Mouse (Mus musculus) midbrain, embryonic 10.5 days (tissue): ENCODE results near the gene Zbtb24. TPM values are rescaled to one million over a fixed set of nuclear protein-coding genes. Genes with fewer than 3 reads are reported as not detected.
"Not testable (repeated sequence)": the region's sequence is repeated elsewhere in the genome, so short reads cannot be mapped to it uniquely, and the experiment has no call there.

ENCODE experiments used
- DNase-seq: peaks from one replicate; pipeline ENCODE4 v3.0.0-alpha.2; 2017; ENCODE audit warnings: low spot score
- H3K27ac ChIP-seq: fragments of 300-500 bp; sonication (generic); replicated peaks from 2 replicates; pipeline ENCODE4 v1.5.1; 2016; ENCODE audit warnings: mild to moderate bottlenecking
- H3K27me3 ChIP-seq: fragments of 300-500 bp; sonication (generic); 2 replicates; pipeline ENCODE4 v1.6.1; 2016; ENCODE audit warnings: low read depth, mild to moderate bottlenecking; ENCODE audit not compliant: poor library complexity, severe bottlenecking
- H3K36me3 ChIP-seq: fragments of 300-500 bp; sonication (generic); 2 replicates; pipeline ENCODE4 v1.6.1; 2016; ENCODE audit warnings: mild to moderate bottlenecking, moderate library complexity
- H3K4me1 ChIP-seq: fragments of 300-500 bp; sonication (generic); 2 replicates; pipeline ENCODE4 v1.6.1; 2016
- H3K4me3 ChIP-seq: fragments of 300-500 bp; sonication (generic); 2 replicates; pipeline ENCODE4 v1.5.1; 2016; ENCODE audit warnings: mild to moderate bottlenecking, moderate library complexity
- H3K9me3 ChIP-seq: fragments of 300-500 bp; sonication (generic); replicated peaks from 2 replicates; pipeline ENCODE4 v1.6.1; 2016; ENCODE audit warnings: mild to moderate bottlenecking
- WGBS: fragments of 180-500 bp; shearing (Covaris S2); methylation state at CpG from one replicate; pipeline ENCODE4 v1.1.7; 2016; 5-methylcytosine and 5-hydroxymethylcytosine counted together
- polyA plus RNA-seq: library from polyadenylated mRNA; unstranded; fragments of >200 nt; fragmentation: Nextera tagmentation; extraction: Ambion mirVana; gene quantifications from 2 replicates; pipeline ENCODE4 v1.2.1, GENCODE M21; 2016

The Zbtb24 gene
- polyA plus RNA-seq, 1 experiment from 2014 or later, result 17.6 TPM

DNA sequence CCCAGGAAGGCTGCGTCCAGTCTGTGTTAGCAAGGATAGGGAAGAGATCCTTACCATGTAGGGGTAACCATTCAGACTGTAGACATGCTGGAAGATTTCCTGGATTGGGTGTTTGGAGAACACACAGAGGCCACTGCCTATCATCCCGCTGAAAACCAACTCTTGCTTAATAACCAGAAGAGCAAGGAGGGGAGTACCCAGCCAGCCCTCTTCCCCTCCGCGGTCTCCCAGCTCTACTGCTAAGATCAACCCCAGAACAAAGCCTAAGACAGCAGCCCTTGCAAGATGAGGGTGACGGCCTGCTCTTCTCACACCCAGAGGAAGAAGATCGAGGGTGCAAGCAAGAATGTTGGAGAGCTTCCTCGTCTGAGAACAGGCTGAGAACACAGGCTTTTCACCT, 38.7 kb downstream of the Zbtb24 start:
- 56% methylated on average over 7 of the region's 7 CpGs for WGBS
- Histone ChIP-seq H3K4me1 (peaks cover 48% of the 10 kb centered on the region), H3K27ac (peak overlapping the region; percentile 13), H3K9me3 (no peaks in the 10 kb centered on the region), H3K27me3 (0 out of 2 replicates have a peak, but pooled peaks cover 8% of the 10 kb centered on the region), H3K36me3 (peaks cover 48% of the 10 kb centered on the region), H3K4me3 (peak overlapping the region; percentile 74)
- no peak for DNase-seq

- H3K4me1 ChIP-seq, result peaks cover 48% of the 10 kb centered on the region
- 0 out of 2 replicates have a peak, but pooled peaks cover 8% of the 10 kb centered on the region for H3K27me3 ChIP-seq
- H3K36me3 ChIP-seq, result peaks cover 44% of the 10 kb centered on the region
- peak overlapping the region; percentile 74 for H3K4me3 ChIP-seq
- 34% methylated on average over 8 of the region's 8 CpGs for WGBS
- DNase-seq, result peak; percentile 21
- no peaks in the 10 kb centered on the region for H3K9me3 ChIP-seq
- H3K27ac ChIP-seq, result peak overlapping the region; percentile 92
Observed at GRCm38 (mm10) chr10:41489294-41489693, 39.1 kb downstream of the Zbtb24 start.

DNA sequence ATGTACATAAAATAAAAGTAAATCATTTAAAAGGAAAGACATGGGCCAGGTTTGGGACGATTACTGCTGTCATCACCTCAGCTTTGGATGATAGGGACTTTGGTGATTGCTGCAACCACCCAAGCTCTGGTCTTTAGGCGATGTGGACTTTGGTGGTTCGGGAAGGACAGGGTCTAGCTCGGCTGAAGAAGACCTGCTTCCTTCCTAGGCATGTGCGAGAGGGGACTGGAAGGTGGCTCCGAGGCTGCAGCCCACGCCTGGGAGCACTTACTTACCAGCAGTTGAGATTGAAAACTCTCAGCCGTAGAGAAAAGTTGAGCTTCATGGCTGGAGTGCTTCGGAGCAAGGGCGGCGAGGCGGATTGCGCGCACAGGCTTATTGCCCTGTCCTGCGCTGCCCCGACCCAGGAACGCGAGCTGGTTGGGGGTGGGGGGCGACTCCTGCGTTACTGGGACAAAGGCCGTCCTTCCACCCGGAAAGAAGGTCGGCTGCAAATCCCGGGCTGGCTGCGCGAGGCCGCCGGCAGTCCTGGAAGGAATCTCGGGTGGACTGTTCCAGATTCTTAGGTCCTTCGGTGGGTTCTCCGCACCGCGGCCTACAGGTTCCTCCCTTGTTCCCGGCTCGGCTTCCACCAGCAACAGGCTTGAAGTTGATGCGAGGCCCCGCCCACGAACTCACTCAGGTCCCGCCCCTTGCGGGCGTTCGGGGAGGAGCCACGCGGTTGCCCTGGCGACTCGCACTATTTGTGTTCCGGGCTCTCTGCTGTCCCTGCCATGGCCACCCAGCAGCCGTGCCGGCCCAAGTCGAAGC, 39.7 kb downstream of the Zbtb24 start, which contains the start of the genes Smpd2 and Ppil6:
TSS of gene Smpd2 (minus strand) at position 662 of the 810 bp plus-strand sequence.
TSS of gene Ppil6 (plus strand) at position 732 of the 810 bp plus-strand sequence.
- peak within 1 kb of the TSS; percentile 92 for H3K27ac ChIP-seq
- H3K4me3 ChIP-seq, result peak within 1 kb of the TSS; percentile 74
- H3K27me3 ChIP-seq, result 0 out of 2 replicates have a peak, but pooled peaks cover 8% of the 10 kb centered on the region
- H3K9me3 ChIP-seq, result no peaks in the 10 kb centered on the region
- under 1% methylated on average over 50 of the region's 50 CpGs for WGBS
- DNase-seq, result peak; percentile 98
- H3K4me1 ChIP-seq, result peaks cover 48% of the 10 kb centered on the region
- peaks cover 37% of the 10 kb centered on the region for H3K36me3 ChIP-seq

GRCm38 (mm10) chr10:41490518-41490873, 40.3 kb downstream of the Zbtb24 start:
- Histone ChIP-seq H3K36me3 (peaks cover 32% of the 10 kb centered on the region), H3K27ac (peak overlapping the region; percentile 92), H3K9me3 (no peaks in the 10 kb centered on the region), H3K4me1 (peaks cover 48% of the 10 kb centered on the region), H3K4me3 (peak overlapping the region; percentile 74), H3K27me3 (0 out of 2 replicates have a peak, but pooled peaks cover 8% of the 10 kb centered on the region)
- DNase-seq, result no peak
- WGBS, result under 1% methylated on average over 29 of the region's 29 CpGs

- Histone ChIP-seq H3K27ac (no peak overlapping the region), H3K4me1 (peaks cover 46% of the 10 kb centered on the region), H3K9me3 (no peaks in the 10 kb centered on the region), H3K36me3 (peaks cover 25% of the 10 kb centered on the region), H3K4me3 (peak overlapping the region; percentile 74; the same call in 1 of the 2 replicates), H3K27me3 (0 out of 2 replicates have a peak, but pooled peaks cover 8% of the 10 kb centered on the region)
- no peak for DNase-seq
- 56% methylated on average over 4 of the region's 4 CpGs for WGBS
Observed at GRCm38 (mm10) chr10:41491111-41491510, 40.9 kb downstream of the Zbtb24 start.

DNA sequence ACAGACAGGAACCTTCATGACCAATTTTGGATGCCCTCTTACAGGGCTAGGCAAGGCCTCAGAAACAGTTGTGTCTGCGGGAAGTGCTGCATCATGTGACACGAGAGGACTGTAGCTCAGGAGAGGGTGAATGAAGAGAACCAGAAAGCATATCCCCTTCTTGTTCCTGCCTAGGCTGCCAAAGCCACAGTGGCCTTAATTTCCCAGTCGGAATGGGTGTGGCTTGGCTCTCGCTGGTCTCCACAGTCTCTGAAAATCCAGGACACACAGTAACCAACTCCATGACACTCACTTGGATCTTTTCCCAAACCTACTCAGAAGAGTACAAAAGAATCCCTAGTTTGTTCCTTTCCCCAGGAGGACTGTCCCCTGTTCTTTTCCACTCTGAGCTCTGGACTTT, 50.8 kb downstream of the Zbtb24 start:
- no peak overlapping the region for H3K27ac ChIP-seq
- no peaks in the 10 kb centered on the region for H3K36me3 ChIP-seq
- H3K4me1 ChIP-seq, result no peaks in the 10 kb centered on the region
- no peaks in the 10 kb centered on the region for H3K9me3 ChIP-seq
- WGBS, result 82% methylated on average over 4 of the region's 4 CpGs
- no peak for DNase-seq
- no peak overlapping the region for H3K4me3 ChIP-seq
- H3K27me3 ChIP-seq, result no peaks in the 10 kb centered on the region

GRCm38 (mm10) chr10:41504996-41505395, 54.8 kb downstream of the Zbtb24 start:
- Histone ChIP-seq H3K27ac (no peak overlapping the region), H3K4me3 (no peak overlapping the region), H3K4me1 (no peaks in the 10 kb centered on the region), H3K9me3 (no peaks in the 10 kb centered on the region), H3K27me3 (no peaks in the 10 kb centered on the region), H3K36me3 (no peaks in the 10 kb centered on the region)
- DNase-seq, result no peak
- WGBS, result 81% methylated on average over 1 of the region's 1 CpGs

DNA sequence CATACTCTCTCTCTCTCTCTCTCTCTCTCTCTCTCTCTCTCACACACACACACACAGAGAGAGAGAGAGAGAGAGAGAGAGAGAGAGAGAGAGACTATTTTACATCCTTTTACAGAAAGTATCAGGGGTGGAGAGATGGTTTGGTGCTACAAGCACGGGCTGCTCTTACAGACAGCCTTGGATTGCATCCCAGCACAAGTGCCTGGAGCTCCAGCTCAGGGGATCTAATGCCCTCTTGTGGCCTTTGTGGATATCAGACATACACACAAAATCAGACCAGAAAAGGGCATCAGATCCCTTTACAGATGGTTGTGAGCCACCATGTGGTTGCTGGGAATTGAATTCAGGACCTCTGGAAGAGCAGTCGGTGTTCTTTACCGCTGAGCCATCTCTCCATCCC, 55.3 kb downstream of the Zbtb24 start:
- not testable (repeated sequence) for H3K4me3 ChIP-seq, H3K27ac ChIP-seq, H3K27me3 ChIP-seq, H3K9me3 ChIP-seq, H3K36me3 ChIP-seq, H3K4me1 ChIP-seq
- 3% methylated on average over 3 of the region's 3 CpGs for WGBS
- DNase-seq, result peak; percentile 62

- H3K9me3 ChIP-seq, result no peaks in the 10 kb centered on the region
- H3K4me1 ChIP-seq, result no peaks in the 10 kb centered on the region
- no peaks in the 10 kb centered on the region for H3K36me3 ChIP-seq
- no peaks in the 10 kb centered on the region for H3K27me3 ChIP-seq
- WGBS, result 26% methylated on average over 2 of the region's 2 CpGs
- H3K4me3 ChIP-seq, result no peak overlapping the region
- no peak overlapping the region for H3K27ac ChIP-seq
- DNase-seq, result no peak
Observed at GRCm38 (mm10) chr10:41509160-41509559, 59.0 kb downstream of the Zbtb24 start.

GRCm38 (mm10) chr10:41514301-41514700, 64.1 kb downstream of the Zbtb24 start:
- no peaks in the 10 kb centered on the region for H3K36me3 ChIP-seq
- no peak for DNase-seq
- H3K4me1 ChIP-seq, result peaks cover 5% of the 10 kb centered on the region
- H3K27ac ChIP-seq, result no peak overlapping the region
- no peak overlapping the region for H3K4me3 ChIP-seq
- no peaks in the 10 kb centered on the region for H3K9me3 ChIP-seq
- no peaks in the 10 kb centered on the region for H3K27me3 ChIP-seq
- WGBS, result 83% methylated on average over 4 of the region's 4 CpGs

DNA sequence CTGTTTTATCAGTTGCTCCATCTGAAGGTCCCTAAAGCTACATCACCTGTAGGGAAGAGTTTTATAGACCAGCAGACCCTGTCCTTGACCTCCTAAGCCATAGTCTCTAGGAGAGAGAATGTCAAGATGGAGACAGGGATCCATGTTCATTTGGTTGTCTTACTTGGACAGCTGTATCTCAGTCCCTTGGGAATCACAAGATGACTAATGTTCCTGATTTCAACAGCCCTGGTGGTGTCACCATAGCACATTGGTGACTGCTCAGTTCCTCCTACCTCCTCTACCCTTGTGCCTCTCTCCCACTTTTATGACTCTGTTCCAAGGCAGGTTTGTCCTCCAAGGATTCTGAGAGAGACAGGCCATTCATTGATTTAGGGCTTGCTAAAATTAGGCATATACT, 64.7 kb downstream of the Zbtb24 start:
- H3K36me3 ChIP-seq, result no peaks in the 10 kb centered on the region
- no peak for DNase-seq
- H3K4me3 ChIP-seq, result no peak overlapping the region
- no peak overlapping the region for H3K27ac ChIP-seq
- H3K4me1 ChIP-seq, result peaks cover 5% of the 10 kb centered on the region
- no peaks in the 10 kb centered on the region for H3K9me3 ChIP-seq
- H3K27me3 ChIP-seq, result no peaks in the 10 kb centered on the region
